Mouse (Mus musculus) C2C12 (cell line): ENCODE measurements around the gene 1110017D15Rik. TPM values are rescaled to one million over a fixed set of nuclear protein-coding genes. Genes with fewer than 3 reads are reported as not detected.
"Not testable (repeated sequence)": the region's sequence is repeated elsewhere in the genome, so short reads cannot be mapped to it uniquely, and the experiment has no call there.

Source experiments
- H3K27me3 ChIP-seq: one replicate; pipeline ENCODE4 v1.6.1; 2011; ENCODE audit not compliant: control insufficient read depth, insufficient read depth, insufficient read length
- H3K36me3 ChIP-seq: one replicate; pipeline ENCODE4 v1.6.1; 2011; ENCODE audit not compliant: control insufficient read depth, insufficient read depth
- H3K4me3 ChIP-seq: one replicate; pipeline ENCODE4 v1.5.1; 2011; ENCODE audit warnings: mild to moderate bottlenecking, control low read depth; ENCODE audit not compliant: poor library complexity, insufficient read depth, severe bottlenecking
- H3K79me2 ChIP-seq: one replicate; pipeline ENCODE4 v1.6.1; 2011; ENCODE audit not compliant: control insufficient read depth, insufficient read depth
- H3K79me3 ChIP-seq: one replicate; pipeline ENCODE4 v1.6.1; 2011; ENCODE audit warnings: low read depth, control low read depth
- H3ac ChIP-seq: one replicate; pipeline ENCODE3; 2011; ENCODE audit warnings: low read depth; ENCODE audit not compliant: control insufficient read depth, insufficient read length
- CEBPB ChIP-seq: IDR thresholded peaks from one replicate; pipeline ENCODE4 v1.6.1; 2011; ENCODE audit warnings: low read depth, mild to moderate bottlenecking, control low read depth, moderate library complexity
- CTCF ChIP-seq: IDR thresholded peaks from one replicate; pipeline ENCODE4 v1.5.1; 2011; ENCODE audit not compliant: control insufficient read depth, insufficient read depth, insufficient read length
- FOSL1 ChIP-seq: IDR thresholded peaks from one replicate; pipeline ENCODE4 v1.8.0; 2011; ENCODE audit warnings: mild to moderate bottlenecking, low read length; ENCODE audit not compliant: poor library complexity, insufficient read depth, severe bottlenecking
- MAX ChIP-seq: IDR thresholded peaks from one replicate; pipeline ENCODE4 v1.6.1; 2011; ENCODE audit warnings: mild to moderate bottlenecking, control low read depth
- MYOD1 ChIP-seq: IDR thresholded peaks from one replicate; pipeline ENCODE4 v1.6.1; 2011; ENCODE audit warnings: low read depth; ENCODE audit not compliant: control insufficient read depth, insufficient read length
- MYOG ChIP-seq: IDR thresholded peaks from one replicate; pipeline ENCODE4 v1.6.1; 2011; ENCODE audit not compliant: control insufficient read depth, insufficient read length; ENCODE audit errors: extremely low read depth
- USF1 ChIP-seq: IDR thresholded peaks from one replicate; pipeline ENCODE4 v1.6.1; 2011; ENCODE audit warnings: low read depth, mild to moderate bottlenecking, control low read depth, moderate library complexity
- polyA plus RNA-seq: library from polyadenylated mRNA; unstranded; fragments of >200 nt; fragmentation: generic; extraction: Trizol; gene quantifications from one replicate; pipeline ENCODE4 v1.2.1, GENCODE M21; 2012; ENCODE audit warnings: missing spikeins

The 1110017D15Rik gene
- polyA plus RNA-seq, 1 experiment = 0.14 TPM

DNA sequence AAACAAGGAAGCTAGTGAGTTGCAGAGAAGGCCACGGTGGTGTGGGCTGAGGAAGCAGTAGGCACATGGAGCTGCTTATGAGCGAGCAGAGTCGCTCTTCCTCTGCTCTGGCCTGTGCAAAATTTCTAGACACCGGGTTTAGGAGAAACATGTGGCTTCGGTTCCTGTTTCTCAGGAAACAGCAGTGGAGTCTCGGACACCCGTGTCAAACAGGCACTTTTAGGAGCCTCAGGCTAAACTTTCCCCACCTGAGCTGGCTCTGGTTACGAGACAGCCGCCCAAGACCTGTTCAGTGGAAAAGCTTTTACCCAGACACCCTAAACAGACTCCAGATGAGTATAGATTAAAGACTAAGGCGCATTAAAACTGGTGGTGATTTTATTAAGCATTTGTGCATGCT lies 47.9 kb downstream of the 1110017D15Rik start:
- no peak for TF ChIP-seq FOSL1
- no peak for TF ChIP-seq MYOD1
- TF ChIP-seq CTCF = no peak
- TF ChIP-seq CEBPB = no peak
- no peak for TF ChIP-seq USF1
- no peak for TF ChIP-seq MYOG
- no peak for TF ChIP-seq MAX
- Histone ChIP-seq H3K4me3 (no peak overlapping the region), H3K36me3 (no peaks in the 10 kb centered on the region), H3K79me2 (peaks cover 4% of the 10 kb centered on the region), H3ac (no peak overlapping the region), H3K79me3 (no peaks in the 10 kb centered on the region), H3K27me3 (no peaks in the 10 kb centered on the region)

DNA sequence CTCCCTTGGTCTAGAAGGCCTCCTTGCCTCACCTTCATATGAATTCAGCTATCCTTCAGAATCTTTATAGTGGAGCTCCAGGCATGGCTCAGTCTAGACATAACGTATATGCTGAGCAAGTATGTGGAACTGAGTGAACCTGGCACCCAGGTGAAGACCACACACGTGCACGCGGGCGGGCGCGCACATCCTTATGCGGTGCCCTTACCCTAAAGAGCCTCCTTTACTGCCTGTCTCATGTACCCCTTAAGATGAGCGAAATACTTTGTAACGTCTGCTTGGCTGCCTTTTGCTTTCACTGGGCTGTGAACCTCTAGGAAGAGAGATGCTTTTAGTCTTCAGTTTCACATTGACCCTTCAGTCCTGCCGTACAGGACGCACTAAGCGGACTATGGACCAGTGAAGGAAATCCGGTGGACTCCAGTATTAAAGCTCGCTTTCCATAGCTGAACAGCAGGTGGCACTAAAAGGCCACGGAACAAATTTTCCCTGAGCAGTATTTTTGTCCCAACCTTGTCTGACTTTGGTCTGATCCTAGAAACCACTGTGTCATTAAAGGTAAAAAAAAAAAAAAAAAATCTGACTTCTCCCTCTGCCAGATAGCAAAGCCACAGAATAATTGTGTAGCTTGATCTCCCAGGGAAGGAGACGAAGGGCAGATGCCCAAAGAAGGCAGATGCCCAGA lies 48.6 kb downstream of the 1110017D15Rik start:
- no peak overlapping the region for H3ac ChIP-seq
- TF ChIP-seq MYOD1 = no peak
- TF ChIP-seq CEBPB = no peak
- no peak for TF ChIP-seq USF1
- no peak for TF ChIP-seq MYOG
- no peak for TF ChIP-seq MAX
- TF ChIP-seq CTCF = no peak
- TF ChIP-seq FOSL1 = no peak
- H3K27me3 ChIP-seq = no peaks in the 10 kb centered on the region
- no peaks in the 10 kb centered on the region for H3K36me3 ChIP-seq
- no peak overlapping the region for H3K4me3 ChIP-seq
- peaks cover 11% of the 10 kb centered on the region for H3K79me2 ChIP-seq
- H3K79me3 ChIP-seq = peaks cover 5% of the 10 kb centered on the region

DNA sequence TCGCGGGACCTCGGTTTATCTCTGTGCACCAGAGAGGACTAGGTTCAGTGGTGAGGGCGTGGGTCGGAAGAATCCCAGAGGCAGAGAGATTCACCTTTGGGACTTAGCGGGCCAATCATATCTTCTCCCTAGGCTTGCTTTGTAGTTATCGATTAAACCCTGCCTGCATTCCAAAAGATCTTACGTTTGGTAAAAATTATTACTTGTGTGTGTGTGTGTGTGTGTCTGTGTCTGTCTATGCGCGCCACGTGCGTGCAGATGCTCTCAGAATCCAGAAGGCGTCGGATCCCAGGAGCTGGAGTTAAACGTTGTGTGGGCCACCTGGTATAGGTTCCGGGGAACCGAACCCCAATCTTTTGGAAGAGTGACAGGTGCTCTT lies 51.9 kb downstream of the 1110017D15Rik start:
- peaks cover 43% of the 10 kb centered on the region for H3K79me2 ChIP-seq
- no peaks in the 10 kb centered on the region for H3K27me3 ChIP-seq
- peak overlapping the region; percentile 95 for H3ac ChIP-seq
- H3K36me3 ChIP-seq = no peaks in the 10 kb centered on the region
- H3K79me3 ChIP-seq = peaks cover 28% of the 10 kb centered on the region
- TF ChIP-seq MYOD1 (no peak), CTCF (no peak)
- peak overlapping the region; percentile 66 for H3K4me3 ChIP-seq

DNA sequence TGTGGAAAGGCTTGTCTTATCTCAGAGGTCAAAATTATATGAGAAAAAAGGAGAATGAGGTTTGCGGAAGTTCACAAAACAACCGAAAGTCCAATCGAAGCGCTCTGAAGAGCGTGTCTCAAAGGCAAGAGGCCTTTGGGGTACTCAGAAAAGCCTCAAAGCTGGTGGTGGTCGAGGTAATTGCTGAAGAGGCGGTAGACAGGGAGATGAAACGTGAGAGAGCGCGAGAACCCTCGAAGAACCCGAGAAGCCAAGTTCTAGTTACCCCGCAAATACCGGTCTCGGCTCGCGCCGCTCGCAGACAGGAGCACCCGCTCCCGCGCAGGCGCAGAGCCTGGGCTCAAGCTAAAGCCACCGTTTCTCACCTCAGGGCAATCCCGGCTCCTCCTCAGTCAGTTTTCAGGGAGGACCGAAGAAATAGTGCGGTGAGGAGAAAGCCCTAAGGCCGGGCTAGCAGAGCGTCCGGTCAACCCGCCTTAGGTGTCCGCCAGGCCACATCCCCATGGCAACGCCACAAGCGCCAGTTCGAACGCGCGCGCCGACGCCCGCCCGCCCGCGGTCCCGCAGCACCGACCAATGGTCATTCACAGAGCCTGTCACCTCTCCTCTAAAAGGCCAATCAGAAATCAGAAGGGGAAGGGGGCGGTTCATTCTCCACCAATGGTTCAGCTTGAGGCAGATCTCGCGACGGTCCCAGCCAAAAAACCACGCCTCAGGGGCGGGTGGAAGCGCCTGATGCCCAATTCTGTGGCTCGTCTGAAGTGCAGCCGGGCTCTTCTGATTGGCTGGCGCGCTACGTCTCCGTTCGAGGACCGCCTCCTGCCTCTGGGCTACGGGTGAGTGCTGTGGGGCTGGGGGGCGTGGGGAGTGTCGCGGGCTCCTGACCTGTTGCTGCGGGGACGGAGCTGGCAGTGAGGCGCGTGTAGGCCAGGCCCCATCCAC lies 52.5 kb downstream of the 1110017D15Rik start, which contains the start of the genes Kif24 and Nudt2:
Gene Kif24 (minus strand): TSS at position 543 of the 942 bp plus-strand sequence.
Gene Nudt2 (plus strand): TSS at position 807 of the 942 bp plus-strand sequence.
- Histone ChIP-seq H3K79me3 (peaks cover 28% of the 10 kb centered on the region), H3K27me3 (no peaks in the 10 kb centered on the region), H3K4me3 (peak within 1 kb of the TSS; percentile 71), H3ac (peak within 1 kb of the TSS; percentile 95), H3K36me3 (no peaks in the 10 kb centered on the region), H3K79me2 (peaks cover 45% of the 10 kb centered on the region)
- TF ChIP-seq FOSL1 = no peak
- no peak for TF ChIP-seq MYOD1
- TF ChIP-seq MAX = no peak
- TF ChIP-seq CTCF = no peak
- no peak for TF ChIP-seq CEBPB
- no peak for TF ChIP-seq MYOG
- TF ChIP-seq USF1 = no peak

DNA sequence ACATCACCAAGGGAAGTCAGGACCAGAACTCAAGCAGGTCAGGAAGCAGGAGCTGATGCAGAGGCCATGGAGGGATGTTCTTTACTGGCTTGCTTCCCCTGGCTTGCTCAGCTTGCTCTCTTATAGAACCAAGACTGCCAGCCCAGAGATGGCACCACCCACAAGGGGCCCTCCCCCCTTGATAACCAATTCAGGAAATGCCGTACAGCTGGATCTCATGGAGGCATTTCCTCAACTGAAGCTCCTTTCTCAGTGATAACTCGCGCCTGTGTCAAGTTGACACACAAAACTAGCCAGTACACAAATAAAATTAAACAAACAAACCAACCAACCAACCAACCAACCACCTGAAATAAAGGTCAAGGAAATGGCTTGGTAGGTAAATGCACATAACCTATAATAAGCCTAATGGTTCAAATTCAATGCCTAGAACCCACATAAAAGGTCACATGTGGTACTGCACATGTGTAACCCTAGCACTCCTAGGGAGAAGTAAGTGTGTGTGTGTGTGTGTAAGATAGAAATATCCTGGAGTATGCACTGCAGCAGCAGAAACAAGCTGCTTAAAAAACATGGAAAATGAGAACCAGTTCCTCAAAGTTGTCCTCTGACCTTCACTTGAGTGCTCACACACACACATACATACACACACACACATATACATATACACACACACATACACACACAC lies 53.9 kb downstream of the 1110017D15Rik start:
- peaks cover 45% of the 10 kb centered on the region for H3K79me2 ChIP-seq
- H3K79me3 ChIP-seq = peaks cover 28% of the 10 kb centered on the region
- H3ac ChIP-seq, H3K36me3 ChIP-seq, H3K27me3 ChIP-seq: not testable (repeated sequence)
- H3K4me3 ChIP-seq = peak overlapping the region; percentile 71
